Mouse (Mus musculus) testis, postnatal 14 days (tissue): ENCODE data around the gene Gm9045.
"Not testable (repeated sequence)": the region's sequence is repeated elsewhere in the genome, so short reads cannot be mapped to it uniquely, and the experiment has no call there.

Experiments used
- DNase-seq: peaks from one replicate; pipeline ENCODE4 v3.0.0; 2021; ENCODE audit warnings: low spot score

Gene Gm9045

DNA sequence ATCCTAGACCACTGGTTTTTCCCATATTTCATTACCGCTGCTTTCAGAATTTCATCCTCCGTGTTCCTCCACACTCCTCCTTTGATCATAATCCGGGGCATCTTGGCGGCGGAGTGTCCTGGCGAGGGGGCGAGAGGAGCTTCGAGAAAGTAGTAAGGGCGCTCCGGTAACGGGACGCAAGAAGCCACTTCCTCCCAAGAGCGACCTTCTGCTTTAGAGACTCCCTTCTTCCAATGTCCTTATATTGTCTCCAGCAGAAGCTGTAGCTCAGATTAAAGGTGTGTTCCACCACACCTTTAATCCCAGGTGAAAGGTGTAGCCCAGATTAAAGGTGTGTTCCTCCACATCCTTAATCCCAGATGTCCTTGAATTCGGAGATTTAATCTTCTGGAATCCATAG, at the start of gene Gm9045:
Gene Gm9045 (minus strand): TSS at position 101 of the 400 bp plus-strand sequence.
- DNase-seq = not testable (repeated sequence)

DNA sequence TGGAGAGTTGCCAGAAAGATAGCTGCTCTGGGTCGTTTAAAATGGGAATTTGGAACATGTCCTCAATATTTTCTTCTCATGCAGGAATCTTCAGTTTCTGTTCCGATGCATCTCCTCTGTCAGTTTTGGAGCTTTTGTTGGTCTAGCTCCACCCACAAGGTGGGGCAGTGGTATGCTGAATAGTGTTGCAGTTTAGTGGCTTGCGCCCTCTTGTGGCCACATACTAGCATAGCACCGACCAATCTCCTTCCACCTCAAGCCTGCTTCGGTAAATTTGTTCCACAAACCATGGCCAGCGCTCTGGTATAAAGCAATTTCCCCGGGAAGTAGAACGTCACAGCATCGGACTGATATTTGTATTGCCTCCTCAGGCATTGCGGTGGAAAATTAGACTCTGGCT, 32.8 kb upstream of the Gm9045 start:
- peak; percentile 78 for DNase-seq

DNA sequence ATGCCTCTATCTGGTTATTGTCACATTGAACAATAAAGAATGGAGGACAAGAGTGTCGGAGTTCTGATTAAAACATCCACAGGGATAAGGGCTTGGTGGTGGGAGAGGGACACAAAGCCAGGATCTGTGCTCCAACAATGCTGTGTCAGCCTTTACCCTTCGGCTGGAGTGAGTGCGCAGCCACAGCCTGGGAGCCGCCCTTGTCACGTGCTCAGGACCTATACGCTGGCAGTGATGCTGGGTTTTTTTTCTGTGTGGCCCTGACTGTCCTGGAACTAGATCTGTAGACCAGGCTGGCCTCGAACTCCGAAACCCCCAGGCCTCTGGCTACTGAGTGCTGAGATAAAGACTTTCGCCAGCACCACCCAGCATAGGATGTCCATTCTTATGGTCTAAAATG, 31.9 kb upstream of the Gm9045 start:
- no peak for DNase-seq

DNA sequence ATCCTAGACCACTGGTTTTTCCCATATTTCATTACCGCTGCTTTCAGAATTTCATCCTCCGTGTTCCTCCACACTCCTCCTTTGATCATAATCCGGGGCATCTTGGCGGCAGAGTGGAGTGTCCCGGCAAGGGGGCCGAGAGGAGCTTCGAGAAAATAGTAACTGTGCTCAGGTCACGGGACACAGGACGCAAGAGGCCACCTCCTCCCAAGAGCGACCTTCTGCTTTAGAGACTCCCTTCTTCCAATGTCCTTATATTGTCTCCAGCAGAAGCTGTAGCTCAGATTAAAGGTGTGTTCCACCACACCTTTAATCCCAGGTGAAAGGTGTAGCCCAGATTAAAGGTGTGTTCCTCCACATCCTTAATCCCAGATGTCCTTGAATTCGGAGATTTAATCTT, 16.4 kb upstream of the Gm9045 start, which contains the start of gene Gm9049:
Gene Gm9049 (minus strand): TSS at position 101 of the 400 bp plus-strand sequence.
- DNase-seq = not testable (repeated sequence)

DNA sequence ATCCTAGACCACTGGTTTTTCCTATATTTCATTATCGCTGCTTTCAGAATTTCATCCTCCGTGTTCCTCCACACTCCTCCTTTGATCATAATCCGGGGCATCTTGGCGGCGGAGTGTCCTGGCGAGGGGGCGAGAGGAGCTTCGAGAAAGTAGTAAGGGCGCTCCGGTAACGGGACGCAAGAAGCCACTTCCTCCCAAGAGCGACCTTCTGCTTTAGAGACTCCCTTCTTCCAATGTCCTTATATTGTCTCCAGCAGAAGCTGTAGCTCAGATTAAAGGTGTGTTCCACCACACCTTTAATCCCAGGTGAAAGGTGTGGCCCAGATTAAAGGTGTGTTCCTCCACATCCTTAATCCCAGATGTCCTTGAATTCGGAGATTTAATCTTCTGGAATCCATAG, 10.9 kb upstream of the Gm9045 start, which contains the start of gene Gm9048:
Gene Gm9048 (minus strand): TSS at position 101 of the 400 bp plus-strand sequence.
- not testable (repeated sequence) for DNase-seq

DNA sequence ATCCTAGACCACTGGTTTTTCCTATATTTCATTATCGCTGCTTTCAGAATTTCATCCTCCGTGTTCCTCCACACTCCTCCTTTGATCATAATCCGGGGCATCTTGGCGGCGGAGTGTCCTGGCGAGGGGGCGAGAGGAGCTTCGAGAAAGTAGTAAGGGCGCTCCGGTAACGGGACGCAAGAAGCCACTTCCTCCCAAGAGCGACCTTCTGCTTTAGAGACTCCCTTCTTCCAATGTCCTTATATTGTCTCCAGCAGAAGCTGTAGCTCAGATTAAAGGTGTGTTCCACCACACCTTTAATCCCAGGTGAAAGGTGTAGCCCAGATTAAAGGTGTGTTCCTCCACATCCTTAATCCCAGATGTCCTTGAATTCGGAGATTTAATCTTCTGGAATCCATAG, 5.5 kb upstream of the Gm9045 start, which contains the start of gene Gm9046:
Gene Gm9046 (minus strand): TSS at position 101 of the 400 bp plus-strand sequence.
- not testable (repeated sequence) for DNase-seq

DNA sequence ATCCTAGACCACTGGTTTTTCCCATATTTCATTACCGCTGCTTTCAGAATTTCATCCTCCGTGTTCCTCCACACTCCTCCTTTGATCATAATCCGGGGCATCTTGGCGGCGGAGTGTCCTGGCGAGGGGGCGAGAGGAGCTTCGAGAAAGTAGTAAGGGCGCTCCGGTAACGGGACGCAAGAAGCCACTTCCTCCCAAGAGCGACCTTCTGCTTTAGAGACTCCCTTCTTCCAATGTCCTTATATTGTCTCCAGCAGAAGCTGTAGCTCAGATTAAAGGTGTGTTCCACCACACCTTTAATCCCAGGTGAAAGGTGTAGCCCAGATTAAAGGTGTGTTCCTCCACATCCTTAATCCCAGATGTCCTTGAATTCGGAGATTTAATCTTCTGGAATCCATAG, 5.3 kb downstream of the Gm9045 start, which contains the start of gene Gm9044:
Gene Gm9044 (minus strand): TSS at position 101 of the 400 bp plus-strand sequence.
- not testable (repeated sequence) for DNase-seq

DNA sequence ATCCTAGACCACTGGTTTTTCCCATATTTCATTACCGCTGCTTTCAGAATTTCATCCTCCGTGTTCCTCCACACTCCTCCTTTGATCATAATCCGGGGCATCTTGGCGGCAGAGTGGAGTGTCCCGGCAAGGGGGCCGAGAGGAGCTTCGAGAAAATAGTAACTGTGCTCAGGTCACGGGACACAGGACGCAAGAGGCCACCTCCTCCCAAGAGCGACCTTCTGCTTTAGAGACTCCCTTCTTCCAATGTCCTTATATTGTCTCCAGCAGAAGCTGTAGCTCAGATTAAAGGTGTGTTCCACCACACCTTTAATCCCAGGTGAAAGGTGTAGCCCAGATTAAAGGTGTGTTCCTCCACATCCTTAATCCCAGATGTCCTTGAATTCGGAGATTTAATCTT, 10.8 kb downstream of the Gm9045 start, which contains the start of gene Gm9040:
Gene Gm9040 (minus strand): TSS at position 101 of the 400 bp plus-strand sequence.
- not testable (repeated sequence) for DNase-seq

DNA sequence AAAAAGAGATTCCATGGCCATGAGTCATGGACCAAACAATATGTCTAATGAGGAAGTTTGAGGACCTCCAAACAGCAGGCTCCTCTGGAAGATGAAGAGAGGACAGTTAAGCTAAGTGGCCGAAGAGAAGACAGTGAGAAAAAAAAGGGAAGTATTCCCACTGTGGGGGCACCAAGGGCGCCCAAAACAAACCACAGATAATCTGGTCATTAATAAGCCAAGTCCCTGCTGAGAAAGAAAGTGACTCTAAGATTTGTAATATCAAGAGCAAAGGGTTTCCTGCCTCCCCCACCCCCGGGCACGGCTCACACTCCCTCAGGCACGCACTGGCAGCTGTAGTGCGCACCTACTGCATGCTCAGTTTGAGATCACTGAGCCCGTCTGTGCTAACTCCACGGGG, 18.6 kb downstream of the Gm9045 start:
- DNase-seq = no peak

DNA sequence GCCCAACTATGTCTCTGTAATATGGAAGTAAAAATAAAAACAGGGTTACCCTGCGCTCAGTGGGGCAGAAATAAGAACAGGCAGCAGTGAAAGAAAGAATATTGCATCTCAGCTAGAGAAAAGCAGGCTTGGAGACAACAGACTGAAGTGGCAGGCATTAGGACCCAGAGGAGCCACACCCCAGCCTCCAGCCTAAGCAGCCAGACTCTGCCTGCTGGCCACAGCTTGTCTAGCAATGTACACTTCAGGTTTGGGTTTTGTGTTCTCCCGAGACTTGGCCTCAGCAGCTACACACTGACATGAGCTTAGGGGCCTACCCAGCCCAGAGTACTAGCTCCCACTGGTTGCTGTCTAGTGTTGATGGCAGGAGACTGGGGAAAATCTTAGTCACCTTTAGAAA, 35.5 kb downstream of the Gm9045 start:
- not testable (repeated sequence) for DNase-seq

DNA sequence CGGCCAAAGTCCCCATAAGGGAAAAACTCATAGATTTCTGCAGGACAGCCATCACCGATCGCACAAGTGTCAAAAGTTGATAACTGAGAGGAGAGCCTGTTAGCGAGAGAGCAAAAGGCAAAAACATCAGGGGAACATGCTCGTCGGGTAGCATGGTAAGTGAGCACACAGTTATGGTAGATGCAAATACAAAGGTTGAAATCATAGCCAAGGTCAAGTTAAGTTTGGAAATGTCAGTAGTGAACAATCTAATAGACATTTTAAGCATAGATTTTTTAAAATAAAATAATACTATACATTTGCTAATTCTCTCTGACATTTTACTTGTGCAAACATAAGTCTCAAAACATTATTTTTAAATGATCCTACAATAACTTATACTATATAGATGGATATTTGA, 42.7 kb downstream of the Gm9045 start, which contains the start of gene Iltifb:
Gene Iltifb (minus strand): TSS at position 101 of the 400 bp plus-strand sequence.
- no peak for DNase-seq
